35 mouse cellular contexts compared by ENCODE assay signal in the genomic region with DNA sequence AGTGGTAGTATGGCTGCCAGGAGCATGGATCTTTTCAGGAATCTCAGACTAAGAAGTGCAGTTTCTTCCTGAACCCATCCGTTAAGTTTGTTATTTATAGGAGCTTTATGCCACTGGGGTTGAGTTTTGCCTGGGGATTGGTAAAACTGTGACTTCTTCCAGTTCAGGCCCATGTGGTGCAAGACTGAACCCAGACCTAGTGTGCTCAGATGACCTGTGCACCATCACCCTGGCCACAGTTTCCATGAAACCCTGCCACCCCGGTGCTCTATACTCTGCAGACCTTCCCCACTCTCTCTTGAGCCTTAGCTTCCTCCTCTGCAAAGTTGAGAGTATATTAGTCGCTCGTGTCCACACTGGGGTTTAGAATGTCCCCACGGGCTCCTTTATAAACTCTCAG. TPM values are rescaled to one million over a fixed set of nuclear protein-coding genes. Genes with fewer than 3 reads are reported as not detected.
"Had no signal": no experiment of that assay in that cellular context is flagged by ENCODE, and none has a peak within 500 bp of the region (broad histone marks: within the 10 kb centered on the region; RNA-seq: fewer than 3 reads in every experiment).

No protein-coding gene starts in this region.

- ATAC-seq: liver, embryonic 12.5 days; liver, postnatal 0 days; lung, postnatal 0 days; midbrain, embryonic 13.5 days; midbrain, embryonic 15.5 days; midbrain, embryonic 16.5 days had no signal

- H3K27ac ChIP-seq: limb, embryonic 10.5 days; limb, embryonic 12.5 days; limb, embryonic 13.5 days; limb, embryonic 15.5 days; liver, embryonic 12.5 days; liver, embryonic 13.5 days; liver, embryonic 14.5 days; liver, embryonic 15.5 days; lung, embryonic 15.5 days; macrophage; midbrain, embryonic 10.5 days; midbrain, embryonic 12.5 days; midbrain, embryonic 13.5 days; midbrain, embryonic 15.5 days; neural tube, embryonic 12.5 days; neural tube, embryonic 13.5 days had no signal

- H3K9ac ChIP-seq: limb, embryonic 12.5 days; limb, embryonic 13.5 days; limb, embryonic 15.5 days; liver, embryonic 12.5 days; liver, embryonic 13.5 days; liver, embryonic 14.5 days; liver, embryonic 15.5 days; liver, postnatal 0 days; lung, embryonic 14.5 days; lung, embryonic 15.5 days; midbrain, embryonic 12.5 days; midbrain, embryonic 13.5 days; midbrain, embryonic 15.5 days; neural tube, embryonic 12.5 days; neural tube, embryonic 13.5 days had no signal

- H3K27me3 ChIP-seq: limb, embryonic 13.5 days; limb, embryonic 15.5 days; liver, embryonic 12.5 days; liver, embryonic 13.5 days; liver, embryonic 15.5 days; lung, embryonic 15.5 days; midbrain, embryonic 12.5 days; midbrain, embryonic 13.5 days; midbrain, embryonic 15.5 days; neural tube, embryonic 12.5 days; neural tube, embryonic 13.5 days had no signal

- H3K4me1 ChIP-seq: neural tube, embryonic 12.5 days had no signal

- H3K4me2 ChIP-seq: limb, embryonic 12.5 days; limb, embryonic 13.5 days; limb, embryonic 15.5 days; liver, embryonic 12.5 days; liver, embryonic 13.5 days; liver, embryonic 15.5 days; lung, embryonic 14.5 days; lung, embryonic 15.5 days; midbrain, embryonic 11.5 days; midbrain, embryonic 12.5 days; midbrain, embryonic 13.5 days; midbrain, embryonic 15.5 days; neural tube, embryonic 12.5 days; neural tube, embryonic 13.5 days had no signal

- H3K36me3 ChIP-seq: limb, embryonic 10.5 days; limb, embryonic 12.5 days; limb, embryonic 13.5 days; limb, embryonic 15.5 days; liver, embryonic 12.5 days; liver, embryonic 13.5 days; liver, embryonic 15.5 days; lung, embryonic 15.5 days; midbrain, embryonic 10.5 days; midbrain, embryonic 12.5 days; midbrain, embryonic 13.5 days; midbrain, embryonic 15.5 days; neural tube, embryonic 12.5 days; neural tube, embryonic 13.5 days had no signal

- DNase-seq: left cerebral cortex, postnatal 4 days; liver; liver, embryonic 13.5 days; liver, postnatal 0 days; lung, adult 18-20 months; lung, adult 2 months; lung, embryonic 14.5 days; lung, postnatal 10 days; lung, postnatal 14 days; lung, postnatal 36 days; lung, postnatal 4 days; midbrain, embryonic 14.5 days had no signal

- H3K9me3 ChIP-seq: limb, embryonic 10.5 days; limb, embryonic 12.5 days; limb, embryonic 13.5 days; limb, embryonic 15.5 days; liver, embryonic 12.5 days; liver, embryonic 13.5 days; liver, embryonic 15.5 days; lung, embryonic 15.5 days; megakaryocyte, embryonic 14.5 days; midbrain, embryonic 10.5 days; midbrain, embryonic 12.5 days; midbrain, embryonic 13.5 days; midbrain, embryonic 15.5 days; neural tube, embryonic 12.5 days; neural tube, embryonic 13.5 days had no signal

- H3K4me3 ChIP-seq: limb, embryonic 10.5 days; limb, embryonic 12.5 days; limb, embryonic 13.5 days; limb, embryonic 15.5 days; liver, embryonic 12.5 days; liver, embryonic 13.5 days; liver, embryonic 15.5 days; lung, embryonic 15.5 days; megakaryocyte, embryonic 14.5 days; midbrain, embryonic 10.5 days; midbrain, embryonic 12.5 days; midbrain, embryonic 13.5 days; midbrain, embryonic 15.5 days; myocyte; neural tube, embryonic 12.5 days; neural tube, embryonic 13.5 days had no signal

RNA-seq across cellular contexts. Expression of a gene that starts 26.2 kb away (rescaled TPM):
- total RNA-seq: monocyte, adult 5-6 weeks had no signal

RNA-seq across cellular contexts. Expression of a gene that starts 50.0 kb away (rescaled TPM):
- total RNA-seq: megakaryocyte, adult 5-6 weeks; megakaryocyte-erythroid progenitor cell, adult 5-6 weeks; monocyte, adult 5-6 weeks had no signal
